Mouse (Mus musculus) urinary bladder, postnatal 14 days (tissue): Measurements from ENCODE around the gene Nfib.

Experiments
- DNase-seq: peaks from one replicate; pipeline ENCODE4 v3.0.0; 2021; ENCODE audit warnings: low spot score

Gene Nfib

GRCm38 (mm10) chr4:82431831-82432230, 273.7 kb downstream of the Nfib start:
- no peak for DNase-seq

DNA sequence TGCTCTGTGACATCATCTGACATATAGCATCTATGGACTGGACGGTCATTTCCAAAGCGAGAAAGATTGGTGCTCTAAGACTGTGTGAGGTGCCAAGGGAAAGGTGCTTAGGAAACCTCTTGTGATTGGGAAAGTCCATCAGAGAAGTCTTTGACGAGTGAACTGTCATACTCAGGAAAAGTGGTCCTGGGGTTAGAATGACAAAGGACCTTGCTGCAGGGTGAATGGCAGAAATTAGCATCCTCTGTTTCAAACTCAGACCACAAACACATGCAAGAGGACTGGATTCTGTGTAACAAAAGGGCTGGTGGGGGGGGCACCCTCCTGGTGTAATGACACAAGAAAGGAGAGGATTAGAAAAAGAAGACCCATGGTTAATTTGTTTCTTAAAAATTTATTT, 274.7 kb downstream of the Nfib start:
- DNase-seq = no peak

GRCm38 (mm10) chr4:82426224-82426623, 279.3 kb downstream of the Nfib start:
- no peak for DNase-seq

DNA sequence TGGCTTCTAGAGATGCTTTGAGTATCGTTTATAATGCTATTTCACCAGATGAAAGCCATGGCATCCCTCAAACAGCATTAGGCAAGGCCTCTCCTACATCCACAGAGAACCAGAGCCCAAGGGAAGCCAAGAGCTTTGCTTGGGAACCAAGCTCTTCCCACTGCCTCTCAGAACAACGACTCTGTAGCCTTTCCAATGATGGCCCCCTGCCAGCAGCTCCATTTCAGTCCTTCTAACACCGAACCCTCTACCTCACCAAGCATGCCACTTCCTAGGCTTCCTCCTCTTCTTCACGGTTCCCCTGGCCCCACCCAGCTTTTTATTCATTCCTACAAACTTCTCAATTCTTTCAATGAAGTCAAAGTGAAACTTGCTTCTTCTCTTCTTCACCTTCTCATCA, 287.3 kb downstream of the Nfib start:
- DNase-seq = no peak

- no peak for DNase-seq
Measured at GRCm38 (mm10) chr4:82415817-82416216, 289.7 kb downstream of the Nfib start.

DNA sequence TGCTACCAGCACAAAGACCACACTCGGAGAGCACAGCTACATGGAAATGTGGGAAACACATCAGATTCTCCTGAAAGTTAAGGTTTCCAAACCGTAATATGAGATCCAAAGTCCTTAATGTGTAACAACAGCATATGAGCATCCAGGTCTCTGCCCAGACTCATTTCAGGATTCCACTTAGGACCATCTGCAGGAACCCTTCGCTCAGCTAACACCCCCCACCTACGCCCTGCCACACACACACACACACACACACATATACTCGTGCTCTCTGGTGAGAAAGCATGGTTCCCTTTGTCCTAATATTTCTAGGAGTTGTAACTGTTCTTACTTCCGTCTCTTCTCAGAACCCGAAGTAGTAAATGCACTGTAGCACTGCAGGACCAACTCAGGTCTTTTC, 292.9 kb downstream of the Nfib start:
- no peak for DNase-seq

GRCm38 (mm10) chr4:82411965-82412364, 293.6 kb downstream of the Nfib start:
- no peak for DNase-seq

DNA sequence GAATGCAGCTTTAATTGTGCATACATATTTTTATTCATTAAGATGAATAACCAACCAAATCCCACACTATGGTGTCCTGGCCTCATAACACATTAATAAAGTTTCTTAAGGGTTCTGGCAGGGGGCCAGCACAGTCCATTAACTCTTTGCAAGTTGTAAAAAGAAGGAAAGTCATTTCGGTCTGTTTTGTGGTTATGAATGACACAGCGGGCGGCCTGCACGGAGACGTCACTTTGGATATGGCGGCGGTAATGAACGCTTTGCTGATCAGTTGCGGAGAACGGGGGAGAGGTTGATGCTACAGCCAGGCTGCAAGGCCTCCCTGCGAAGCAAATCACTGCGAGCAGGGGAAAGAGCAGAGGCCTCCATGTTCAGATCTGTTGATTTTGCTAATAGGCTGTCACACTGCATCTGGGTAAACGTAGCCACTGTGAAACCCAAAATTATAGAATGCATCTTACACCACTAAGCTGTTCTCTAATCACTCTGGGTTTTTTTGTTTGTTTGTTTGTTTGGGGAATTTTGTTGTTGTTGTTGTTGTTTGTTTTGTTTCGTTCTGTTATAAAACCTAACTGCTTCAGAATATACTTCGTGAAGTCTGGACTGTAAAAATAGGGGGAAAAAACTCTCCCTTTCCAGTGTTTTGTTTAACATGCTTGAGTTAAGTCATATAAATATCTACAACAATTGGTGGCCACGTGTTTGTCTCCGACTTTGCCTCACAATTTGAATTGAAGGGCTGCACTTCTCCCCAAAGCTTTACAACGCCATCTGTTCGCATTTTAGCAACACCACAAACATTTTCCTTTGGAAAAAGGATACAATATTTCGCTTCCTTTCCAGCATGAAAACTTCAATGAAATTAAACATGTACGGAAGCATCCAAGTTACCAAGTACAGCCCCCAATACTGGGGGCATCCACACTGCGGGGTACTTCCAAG, 296.8 kb downstream of the Nfib start:
- DNase-seq = no peak

- no peak for DNase-seq
Measured at GRCm38 (mm10) chr4:82406511-82406910, 299.0 kb downstream of the Nfib start.

GRCm38 (mm10) chr4:82405791-82406190, 299.8 kb downstream of the Nfib start:
- DNase-seq = no peak

DNA sequence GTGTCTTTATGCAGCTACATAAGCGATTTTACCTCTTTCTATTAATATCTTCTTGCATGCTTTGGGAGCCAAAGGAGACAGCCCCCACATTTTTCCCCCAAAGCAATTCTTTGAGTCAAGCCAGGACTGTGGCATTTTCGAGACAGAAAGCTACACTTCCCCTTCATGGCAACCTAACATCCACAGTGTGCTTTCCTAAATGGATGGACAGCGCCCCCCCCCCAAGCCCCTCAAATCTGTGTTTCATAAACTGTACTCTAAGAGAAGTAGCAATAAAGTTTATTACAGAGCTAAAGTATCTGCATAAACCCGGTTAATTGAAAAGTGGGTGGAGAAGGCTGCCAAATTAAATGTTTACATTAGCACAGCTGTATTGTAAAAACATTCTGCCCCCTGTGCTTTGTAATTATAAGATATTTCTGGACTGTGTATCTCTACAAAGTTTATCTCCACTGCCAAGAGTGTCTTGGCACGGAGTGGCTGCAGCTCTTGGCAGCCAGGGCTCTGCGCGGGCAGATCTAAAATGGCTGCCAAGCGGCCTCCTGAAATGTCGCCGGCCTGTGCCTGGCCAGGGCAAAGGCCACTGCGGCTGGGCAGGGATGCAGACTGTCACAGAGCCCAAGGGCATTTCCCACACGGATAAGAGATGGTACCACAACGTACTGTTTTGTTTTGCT, 301.4 kb downstream of the Nfib start:
- peak; percentile 41 for DNase-seq

DNA sequence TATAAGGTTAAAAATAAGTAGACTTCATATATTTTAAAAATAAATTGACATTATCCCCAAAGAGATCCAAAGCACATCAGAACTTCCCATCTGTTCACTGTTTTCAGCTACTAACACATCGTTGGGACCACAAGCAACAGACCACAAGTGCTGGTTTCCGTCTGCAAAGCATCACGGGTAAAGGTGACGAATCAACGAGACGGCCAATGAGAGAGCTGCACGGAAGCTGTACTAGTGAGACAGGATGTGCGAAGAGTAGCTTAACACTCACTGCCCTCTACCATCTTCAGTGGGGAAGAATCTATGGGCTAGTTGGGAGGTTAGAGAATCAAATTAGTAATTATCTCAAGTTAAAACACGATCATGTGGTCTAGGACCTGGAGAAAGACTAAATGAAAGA, 302.9 kb downstream of the Nfib start:
- no peak for DNase-seq

GRCm38 (mm10) chr4:82401450-82402061, 304.0 kb downstream of the Nfib start:
- no peak for DNase-seq

- peak; percentile 36 for DNase-seq
Measured at GRCm38 (mm10) chr4:82400536-82400935, 305.0 kb downstream of the Nfib start.

- peak; percentile 62 for DNase-seq
Measured at GRCm38 (mm10) chr4:82399406-82400380, 305.9 kb downstream of the Nfib start.

- no peak for DNase-seq
Measured at GRCm38 (mm10) chr4:82398282-82398681, 307.3 kb downstream of the Nfib start.

DNA sequence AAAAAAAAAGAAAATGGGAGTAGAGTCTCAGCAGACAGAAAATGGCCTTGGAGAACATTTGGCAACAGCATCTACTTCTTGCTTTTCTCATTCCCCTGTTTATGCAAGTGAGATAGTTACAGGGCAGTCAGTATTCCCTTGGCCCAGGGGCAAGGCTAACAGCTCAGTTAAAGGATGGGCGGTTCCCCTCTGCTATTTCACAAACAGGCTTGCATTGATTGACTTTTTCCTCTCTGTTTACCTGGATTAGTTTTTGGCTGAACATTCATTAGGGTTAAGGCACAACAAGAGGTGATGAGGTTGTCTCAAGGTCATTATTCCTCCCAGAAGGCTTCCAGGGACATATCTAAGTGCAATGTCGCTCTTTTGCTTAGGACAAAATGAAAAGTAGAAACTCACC, 308.7 kb downstream of the Nfib start:
- DNase-seq = no peak

DNA sequence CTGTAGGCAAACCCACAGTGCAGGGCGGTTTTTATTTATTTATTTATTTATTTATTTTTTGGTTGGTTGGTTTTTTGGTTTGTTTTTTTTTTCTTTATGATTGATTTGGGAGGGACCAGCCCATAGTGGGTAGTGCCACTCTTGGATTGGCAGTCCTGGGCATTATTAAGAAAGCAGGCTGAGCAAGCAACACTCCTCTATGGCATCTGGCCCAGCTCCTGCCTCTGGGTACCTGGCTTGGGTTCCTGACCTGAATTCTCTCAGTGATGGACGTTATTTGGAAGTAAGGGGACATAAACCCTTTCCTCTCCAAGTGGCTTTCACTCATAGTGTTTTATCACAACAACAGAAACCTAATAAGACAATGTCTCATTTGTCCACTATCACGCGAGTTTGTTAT, 309.5 kb downstream of the Nfib start:
- no peak for DNase-seq

DNA sequence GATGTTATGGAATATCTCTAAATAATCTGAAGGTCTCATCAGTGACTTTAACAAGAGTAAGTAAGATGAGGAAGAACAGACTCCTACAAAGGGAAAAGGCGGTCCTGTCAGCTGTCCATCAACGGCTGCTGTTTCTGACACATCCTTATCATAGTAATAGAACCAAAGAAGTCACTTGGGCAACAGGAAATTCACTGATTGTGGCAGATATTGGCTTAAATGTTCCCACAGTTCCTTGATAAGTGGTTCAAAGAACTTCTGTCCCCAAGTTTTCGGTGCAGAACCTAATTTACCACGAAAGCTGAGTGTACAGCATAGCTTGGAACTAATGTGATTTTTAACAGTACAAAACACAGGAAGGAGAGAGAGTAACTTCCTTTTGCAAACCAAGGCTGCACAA, 311.2 kb downstream of the Nfib start:
- DNase-seq = no peak

DNA sequence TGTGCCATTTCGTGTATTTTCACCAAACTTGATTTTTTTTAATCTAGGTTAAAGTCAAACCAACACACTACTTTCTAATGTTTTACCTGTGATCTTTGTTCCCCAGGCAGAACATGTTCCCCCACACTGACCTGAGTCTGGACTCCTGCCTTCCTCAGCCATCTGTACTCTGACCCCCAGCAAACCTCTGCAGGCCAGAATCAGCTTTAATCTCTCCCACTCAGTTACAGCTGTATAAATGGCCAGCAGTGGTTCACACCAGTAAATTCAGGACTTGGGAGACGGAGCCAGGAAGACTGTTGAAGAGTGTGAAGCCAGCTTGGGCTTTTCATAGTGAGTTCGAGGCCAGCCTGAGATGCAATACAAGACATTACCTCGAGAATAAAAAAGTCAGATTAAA, 312.5 kb downstream of the Nfib start:
- DNase-seq = no peak

GRCm38 (mm10) chr4:82392496-82392895, 313.1 kb downstream of the Nfib start:
- no peak for DNase-seq
